Mouse (Mus musculus) lung, embryonic 14.5 days (tissue): ENCODE data around the gene Mybbp1a. TPM values are rescaled to one million over a fixed set of nuclear protein-coding genes. Genes with fewer than 3 reads are reported as not detected.

Experiments used
- ATAC-seq: fragments of 200-750 bp; cut with Nextera tagmentation; 2 replicates; pipeline ENCODE4 v1.8.0; 2017; ENCODE audit warnings: mild to moderate bottlenecking, moderate TSS enrichment, moderate library complexity; ENCODE audit not compliant: insufficient read depth
- DNase-seq: peaks from one replicate; pipeline ENCODE4 v3.0.0-alpha.2; 2015
- H3K27ac ChIP-seq: fragments of 300-500 bp; sonication (generic); 2 replicates; pipeline ENCODE4 v1.5.1; 2014; ENCODE audit warnings: low read depth, mild to moderate bottlenecking, moderate library complexity
- H3K27me3 ChIP-seq: fragments of 300-500 bp; sonication (generic); 2 replicates; pipeline ENCODE4 v1.6.1; 2014; ENCODE audit warnings: low read length, control low read depth; ENCODE audit not compliant: insufficient read depth
- H3K36me3 ChIP-seq: fragments of 300-500 bp; sonication (generic); 2 replicates; pipeline ENCODE4 v1.6.1; 2014; ENCODE audit warnings: control low read depth; ENCODE audit not compliant: insufficient read depth
- H3K4me1 ChIP-seq: fragments of 300-500 bp; sonication (generic); 2 replicates; pipeline ENCODE4 v1.6.1; 2014; ENCODE audit warnings: antibody characterized with exemption, control low read depth; ENCODE audit not compliant: insufficient read depth
- H3K4me2 ChIP-seq: fragments of 300-500 bp; sonication (generic); 2 replicates; pipeline ENCODE4 v1.6.1; 2014; ENCODE audit warnings: mild to moderate bottlenecking
- H3K4me3 ChIP-seq: fragments of 300-500 bp; sonication (generic); 2 replicates; pipeline ENCODE4 v1.5.1; 2014; ENCODE audit warnings: low read depth, low read length
- H3K9ac ChIP-seq: fragments of 300-500 bp; sonication (generic); 2 replicates; pipeline ENCODE4 v1.6.1; 2014
- H3K9me3 ChIP-seq: fragments of 300-500 bp; sonication (generic); 2 replicates; pipeline ENCODE4 v1.6.1; 2016; ENCODE audit warnings: low read depth, low read length, control low read depth
- CTCF ChIP-seq: IDR thresholded peaks from 2 replicates; pipeline ENCODE4 v1.5.1; 2016; ENCODE audit warnings: antibody characterized with exemption, low read depth
- WGBS: fragments of 180-500 bp; shearing (Covaris S2); extraction: QIAGEN DNeasy Blood & Tissue Kit; methylation state at CpG from one replicate; pipeline ENCODE4 v1.1.7; 2014; 5-methylcytosine and 5-hydroxymethylcytosine counted together
- polyA plus RNA-seq: library from polyadenylated mRNA; unstranded; fragments of >200 nt; fragmentation: Nextera tagmentation; extraction: Ambion mirVana; gene quantifications from 2 replicates; pipeline ENCODE4 v1.2.1, GENCODE M21; 2014

The Mybbp1a gene
- polyA plus RNA-seq, 1 experiment from 2014 or later = 161 TPM

DNA sequence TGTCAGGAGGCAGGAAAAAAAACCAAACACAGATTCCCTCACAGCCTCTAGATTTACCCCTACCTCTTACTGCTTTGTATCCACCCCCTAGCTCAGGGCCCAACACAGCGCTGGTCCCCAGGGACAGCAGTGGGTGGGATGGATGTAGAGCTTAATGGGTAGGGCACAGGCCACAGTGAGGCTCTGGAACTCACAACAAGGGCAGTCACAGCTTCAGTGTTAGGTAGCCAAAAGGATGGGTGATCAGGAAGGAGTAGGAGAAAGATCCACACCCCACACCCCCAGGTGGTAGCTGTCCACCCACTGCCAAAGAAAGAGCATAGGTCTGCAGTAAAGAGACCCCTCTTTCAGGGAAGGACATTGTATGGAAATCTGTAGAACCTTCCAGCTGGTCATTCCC lies 36.5 kb downstream of the Mybbp1a start:
- no peaks in the 10 kb centered on the region for H3K9me3 ChIP-seq
- ATAC-seq = no peak
- no peaks in the 10 kb centered on the region for H3K27me3 ChIP-seq
- no peak for DNase-seq
- H3K4me2 ChIP-seq = no peak overlapping the region
- peaks cover 11% of the 10 kb centered on the region; the same call in 1 of the 2 replicates for H3K4me1 ChIP-seq
- whole genome bisulfite sequencing = 83% methylated on average over 1 of the region's 1 CpGs
- TF ChIP-seq CTCF = no peak
- H3K36me3 ChIP-seq = no peaks in the 10 kb centered on the region
- no peak overlapping the region for H3K9ac ChIP-seq
- peak overlapping the region; percentile 21; the same call in 1 of the 2 replicates for H3K27ac ChIP-seq
- H3K4me3 ChIP-seq = no peak overlapping the region

DNA sequence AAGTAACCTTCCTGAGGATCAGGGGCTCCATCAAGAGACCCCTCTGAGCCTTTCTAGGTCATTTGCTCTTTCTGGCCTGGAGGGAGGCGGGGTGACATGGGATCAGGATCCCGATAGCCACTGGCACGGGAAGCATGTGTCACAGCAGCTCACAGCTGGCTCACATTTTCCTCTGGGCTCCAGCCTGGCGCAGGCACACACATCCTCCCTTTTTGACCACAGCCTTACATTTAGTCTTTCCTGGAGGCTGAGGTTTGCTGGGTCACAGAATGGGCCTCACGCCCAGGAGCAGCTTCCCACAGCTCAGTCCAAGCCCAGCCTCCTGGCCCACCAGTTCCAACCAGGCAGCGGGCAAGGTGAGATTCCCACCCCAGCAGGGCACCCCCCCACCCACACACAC lies 37.1 kb downstream of the Mybbp1a start:
- no peak overlapping the region for H3K4me2 ChIP-seq
- DNase-seq = no peak
- no peak for TF ChIP-seq CTCF
- H3K36me3 ChIP-seq = no peaks in the 10 kb centered on the region
- H3K9ac ChIP-seq = no peak overlapping the region
- H3K4me3 ChIP-seq = no peak overlapping the region
- 46% methylated on average over 6 of the region's 6 CpGs for WGBS
- no peaks in the 10 kb centered on the region for H3K9me3 ChIP-seq
- peaks cover 6% of the 10 kb centered on the region; the same call in 1 of the 2 replicates for H3K4me1 ChIP-seq
- ATAC-seq = no peak
- H3K27ac ChIP-seq = no peak overlapping the region
- H3K27me3 ChIP-seq = no peaks in the 10 kb centered on the region

DNA sequence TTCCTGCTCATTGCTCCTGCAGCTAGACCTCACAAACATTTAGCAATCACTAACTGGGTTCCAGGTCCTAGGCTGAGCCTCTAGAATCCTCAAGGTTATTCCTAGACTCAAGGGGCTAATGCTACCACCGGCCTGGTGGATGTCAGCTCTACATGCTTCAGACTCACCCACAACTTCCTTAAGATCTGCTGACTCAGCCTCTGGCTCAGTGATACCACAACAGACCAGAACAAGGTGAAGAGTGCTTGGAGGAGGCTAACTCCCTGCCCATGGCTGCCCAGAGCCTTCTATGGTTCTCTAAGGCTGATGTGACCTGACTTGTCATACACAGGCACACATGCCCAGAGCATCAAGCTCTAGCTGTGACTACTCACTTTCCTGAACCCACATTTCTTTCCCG lies 38.3 kb downstream of the Mybbp1a start:
- no peak overlapping the region for H3K4me2 ChIP-seq
- no peaks in the 10 kb centered on the region for H3K36me3 ChIP-seq
- no peak overlapping the region for H3K27ac ChIP-seq
- H3K9ac ChIP-seq = no peak overlapping the region
- H3K4me3 ChIP-seq = no peak overlapping the region
- H3K9me3 ChIP-seq = no peaks in the 10 kb centered on the region
- no peak for ATAC-seq
- 77% methylated on average over 2 of the region's 2 CpGs for WGBS
- no peaks in the 10 kb centered on the region for H3K27me3 ChIP-seq
- peaks cover 6% of the 10 kb centered on the region; the same call in 1 of the 2 replicates for H3K4me1 ChIP-seq
- DNase-seq = no peak
- TF ChIP-seq CTCF = no peak

DNA sequence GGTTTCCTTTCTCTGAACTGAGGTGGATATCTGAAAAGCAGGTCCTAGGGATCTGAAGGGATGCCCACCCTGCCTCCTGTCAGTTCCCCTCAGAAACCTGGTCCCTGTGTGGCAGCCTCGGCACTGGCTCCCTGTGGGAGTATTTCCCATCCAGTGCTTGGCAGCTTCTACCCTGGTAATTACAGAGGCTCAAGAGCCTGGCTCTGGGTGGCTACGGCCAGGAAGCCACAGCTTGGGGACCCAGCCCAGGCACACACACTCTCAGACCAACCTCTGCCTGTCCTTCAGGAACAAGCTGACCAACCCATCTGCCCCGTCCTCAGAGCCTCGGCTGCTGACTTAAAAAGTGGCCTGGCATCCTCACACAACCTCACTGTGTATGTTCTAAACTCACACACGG lies 40.2 kb downstream of the Mybbp1a start:
- ATAC-seq (no peak), DNase-seq (no peak)
- Histone ChIP-seq H3K9ac (no peak overlapping the region), H3K4me2 (no peak overlapping the region), H3K4me1 (peaks cover 10% of the 10 kb centered on the region; the same call in 1 of the 2 replicates), H3K27ac (no peak overlapping the region), H3K27me3 (no peaks in the 10 kb centered on the region), H3K4me3 (no peak overlapping the region), H3K9me3 (no peaks in the 10 kb centered on the region), H3K36me3 (no peaks in the 10 kb centered on the region)
- WGBS = 75% methylated on average over 5 of the region's 5 CpGs
- TF ChIP-seq CTCF = no peak

DNA sequence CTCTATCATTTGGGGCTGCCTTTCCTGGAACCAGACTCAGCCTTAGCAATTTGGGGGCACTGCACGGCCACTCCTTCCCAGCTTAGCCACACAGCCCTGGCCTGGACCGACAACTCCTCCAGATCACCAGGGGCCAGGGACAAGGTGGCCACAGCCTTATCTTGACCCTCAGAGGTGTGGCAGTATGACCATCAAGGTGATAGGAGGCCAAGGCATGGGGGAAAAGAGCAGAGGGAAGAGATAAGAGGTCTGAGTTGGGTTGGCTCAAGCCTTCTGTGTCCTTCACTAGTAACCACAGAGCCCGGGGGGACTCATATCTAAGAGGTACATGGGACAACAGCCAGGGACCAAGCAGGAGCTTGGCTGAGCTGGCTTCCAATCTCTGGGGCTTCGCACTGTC lies 40.8 kb downstream of the Mybbp1a start:
- H3K4me3 ChIP-seq = no peak overlapping the region
- peaks cover 10% of the 10 kb centered on the region; the same call in 1 of the 2 replicates for H3K4me1 ChIP-seq
- H3K9me3 ChIP-seq = no peaks in the 10 kb centered on the region
- no peaks in the 10 kb centered on the region for H3K36me3 ChIP-seq
- TF ChIP-seq CTCF = no peak
- no peak overlapping the region for H3K9ac ChIP-seq
- no peak overlapping the region for H3K4me2 ChIP-seq
- 72% methylated on average over 4 of the region's 4 CpGs for WGBS
- no peaks in the 10 kb centered on the region; the same call in 1 of the 2 replicates for H3K27me3 ChIP-seq
- no peak overlapping the region for H3K27ac ChIP-seq
- DNase-seq (no peak), ATAC-seq (no peak)

DNA sequence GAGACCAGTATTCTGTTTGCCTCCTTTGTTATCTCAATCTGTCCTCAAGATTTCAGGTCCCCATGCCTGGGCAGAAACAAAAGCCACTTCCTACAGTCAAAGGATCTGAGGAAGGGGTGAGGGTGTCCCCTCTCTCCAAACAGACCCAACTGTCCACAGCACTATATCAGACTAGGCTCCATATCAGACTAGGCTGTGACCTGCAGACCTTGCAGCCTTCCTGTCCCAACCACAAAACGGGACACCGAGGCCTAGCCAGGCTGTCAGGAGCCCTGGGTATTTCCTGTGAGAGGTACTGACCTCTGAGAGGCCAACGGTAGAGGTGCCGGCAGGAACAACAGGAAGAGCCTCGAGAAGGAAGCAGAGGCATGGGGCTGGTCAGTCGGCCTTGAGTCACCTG lies 43.4 kb downstream of the Mybbp1a start:
- 38% methylated on average over 6 of the region's 6 CpGs for WGBS
- no peak overlapping the region for H3K27ac ChIP-seq
- H3K27me3 ChIP-seq = peaks cover 15% of the 10 kb centered on the region; the same call in 1 of the 2 replicates
- TF ChIP-seq CTCF = no peak
- no peak overlapping the region for H3K4me2 ChIP-seq
- no peak overlapping the region for H3K4me3 ChIP-seq
- no peak overlapping the region for H3K9ac ChIP-seq
- ATAC-seq (no peak), DNase-seq (no peak)
- H3K36me3 ChIP-seq = no peaks in the 10 kb centered on the region
- H3K9me3 ChIP-seq = no peaks in the 10 kb centered on the region
- peaks cover 12% of the 10 kb centered on the region for H3K4me1 ChIP-seq

DNA sequence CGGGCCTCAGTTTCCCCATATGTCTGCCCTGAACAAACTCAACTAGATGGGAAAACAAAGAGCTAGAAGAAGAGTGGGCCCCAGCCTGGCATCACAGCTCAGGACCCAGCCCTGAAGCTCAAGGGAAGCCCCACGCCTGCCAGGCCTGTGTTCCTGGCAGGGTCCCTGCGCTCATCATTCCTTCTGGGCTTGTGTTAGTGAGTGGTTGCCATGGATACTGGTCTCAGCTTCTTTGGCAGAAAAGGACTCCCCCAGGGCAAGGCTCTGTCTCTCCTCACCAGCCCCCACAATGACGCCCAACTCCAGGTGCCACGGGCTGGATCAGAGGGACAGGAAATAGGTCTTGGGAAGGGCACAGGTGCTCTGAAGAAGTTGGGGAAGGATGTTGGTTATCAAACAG lies 44.0 kb downstream of the Mybbp1a start:
- TF ChIP-seq CTCF = no peak
- DNase-seq (no peak), ATAC-seq (no peak)
- peaks cover 12% of the 10 kb centered on the region for H3K4me1 ChIP-seq
- no peak overlapping the region for H3K9ac ChIP-seq
- peaks cover 17% of the 10 kb centered on the region; the same call in 1 of the 2 replicates for H3K27me3 ChIP-seq
- H3K4me3 ChIP-seq = no peak overlapping the region
- WGBS = 52% methylated on average over 5 of the region's 5 CpGs
- H3K4me2 ChIP-seq = no peak overlapping the region
- H3K36me3 ChIP-seq = no peaks in the 10 kb centered on the region
- H3K27ac ChIP-seq = no peak overlapping the region
- H3K9me3 ChIP-seq = no peaks in the 10 kb centered on the region

DNA sequence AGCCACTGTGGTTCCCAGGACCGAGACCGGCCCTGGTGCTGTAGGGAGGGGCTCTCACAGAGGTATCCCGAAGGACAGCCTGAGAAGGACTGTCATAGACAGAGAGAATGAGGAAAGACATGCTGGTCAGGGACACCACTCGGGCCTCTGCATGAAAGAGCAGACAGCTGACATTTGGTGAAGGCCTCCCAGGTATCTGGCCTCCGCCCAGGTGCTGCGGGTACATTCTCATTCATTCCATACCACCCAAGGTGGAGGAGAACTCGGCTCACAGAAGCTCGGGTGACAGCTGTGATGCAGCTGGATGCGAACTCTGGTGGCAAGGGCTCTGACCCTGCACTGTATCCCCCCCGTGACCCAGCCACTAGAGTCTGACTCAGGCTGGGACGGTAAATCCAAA lies 44.8 kb downstream of the Mybbp1a start:
- peaks cover 20% of the 10 kb centered on the region; the same call in 1 of the 2 replicates for H3K27me3 ChIP-seq
- no peak overlapping the region for H3K4me2 ChIP-seq
- no peak overlapping the region for H3K9ac ChIP-seq
- WGBS = 62% methylated on average over 11 of the region's 11 CpGs
- H3K27ac ChIP-seq = no peak overlapping the region
- no peak overlapping the region for H3K4me3 ChIP-seq
- H3K9me3 ChIP-seq = no peaks in the 10 kb centered on the region
- no peak for TF ChIP-seq CTCF
- DNase-seq = no peak
- ATAC-seq = no peak
- H3K36me3 ChIP-seq = no peaks in the 10 kb centered on the region
- peaks cover 12% of the 10 kb centered on the region for H3K4me1 ChIP-seq
